Mouse (Mus musculus) bone marrow macrophage, adult 2 months (primary cell): ENCODE results near the gene Parp9. TPM values are rescaled to one million over a fixed set of nuclear protein-coding genes. Genes with fewer than 3 reads are reported as not detected.
"Not testable (repeated sequence)": the region's sequence is repeated elsewhere in the genome, so short reads cannot be mapped to it uniquely, and the experiment has no call there.

ENCODE experiments used
- H3K27ac ChIP-seq: 2 replicates; pipeline ENCODE4 v1.5.1; 2012; ENCODE audit warnings: low read depth, low read length; ENCODE audit not compliant: insufficient read depth
- H3K4me1 ChIP-seq: 2 replicates; pipeline ENCODE4 v1.6.1; 2012; ENCODE audit warnings: low read length; ENCODE audit not compliant: control insufficient read depth, insufficient read depth
- H3K4me3 ChIP-seq: 2 replicates; pipeline ENCODE4 v1.5.1; 2012; ENCODE audit warnings: mild to moderate bottlenecking, low read length, moderate library complexity; ENCODE audit not compliant: insufficient read depth
- CTCF ChIP-seq: IDR thresholded peaks from 2 replicates; pipeline ENCODE4 v1.5.1; 2012; ENCODE audit warnings: low read depth, mild to moderate bottlenecking, low read length, moderate library complexity
- POLR2A ChIP-seq: IDR thresholded peaks from 2 replicates; pipeline ENCODE4 v1.6.1; 2012; ENCODE audit warnings: mild to moderate bottlenecking, low read depth, low read length, borderline replicate concordance
- polyA plus RNA-seq: library from polyadenylated mRNA; stranded (reverse); fragments of >200 nt; gene quantifications from 2 replicates; pipeline ENCODE4 v1.2.4, GENCODE M21; 2012; ENCODE audit not compliant: missing spikeins, insufficient read depth, insufficient read length

Gene Parp9
- polyA plus RNA-seq, 1 experiment = 78.7 TPM

- Histone ChIP-seq H3K4me1 (no peaks in the 10 kb centered on the region), H3K4me3 (no peak overlapping the region), H3K27ac (no peak overlapping the region)
- TF ChIP-seq CTCF (no peak), POLR2A (no peak)
Measured at GRCm38 (mm10) chr16:35966411-35967115, 28.3 kb downstream of the Parp9 start.

DNA sequence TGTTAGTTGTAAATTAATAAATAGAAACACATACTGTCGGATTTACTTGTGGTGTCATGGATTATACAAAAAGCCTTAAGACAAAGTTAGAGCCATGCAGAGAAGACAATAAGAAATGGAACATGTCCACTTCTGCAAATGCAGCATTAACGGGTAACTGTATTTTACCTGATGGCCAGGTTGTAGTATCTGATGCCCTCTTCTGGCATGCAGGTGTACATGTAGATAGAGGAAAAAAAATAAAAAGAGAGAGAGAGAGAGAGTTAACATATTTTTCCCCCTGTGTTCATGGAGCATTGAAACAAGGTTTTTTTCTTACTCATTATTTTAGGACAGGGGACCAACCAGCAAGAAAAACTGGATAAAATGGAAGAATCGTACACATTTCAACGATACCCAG, 29.0 kb downstream of the Parp9 start:
- TF ChIP-seq POLR2A = no peak
- no peak for TF ChIP-seq CTCF
- Histone ChIP-seq H3K27ac (no peak overlapping the region), H3K4me1 (no peaks in the 10 kb centered on the region), H3K4me3 (no peak overlapping the region)

DNA sequence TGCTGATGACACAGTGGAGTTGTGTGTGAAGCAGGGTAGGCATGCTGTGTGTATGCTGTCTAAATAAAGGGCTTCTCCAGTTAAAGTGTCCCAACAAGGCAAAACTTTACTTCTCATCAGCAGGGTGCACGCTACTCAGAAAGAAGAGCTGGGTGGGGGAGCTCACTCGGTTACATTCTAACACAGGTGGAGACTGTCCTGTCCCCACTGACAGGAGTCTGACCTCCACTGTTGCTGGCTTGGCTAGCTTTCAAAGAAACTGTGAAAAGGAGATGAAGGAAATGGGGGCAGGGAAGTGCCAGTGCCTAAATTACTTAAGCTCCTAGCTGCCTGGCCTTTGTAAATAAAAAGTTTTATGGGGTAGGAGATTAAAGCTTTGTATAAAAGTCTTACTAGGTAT, 29.9 kb downstream of the Parp9 start:
- TF ChIP-seq POLR2A (no peak), CTCF (no peak)

GRCm38 (mm10) chr16:35974021-35974420, 35.8 kb downstream of the Parp9 start:
- Histone ChIP-seq H3K27ac (no peak overlapping the region), H3K4me3 (no peak overlapping the region), H3K4me1 (no peaks in the 10 kb centered on the region)
- no peak for TF ChIP-seq CTCF

More for the DNA sequence above, 29.9 kb downstream of the Parp9 start:
- H3K4me1 ChIP-seq = no peaks in the 10 kb centered on the region
- H3K27ac ChIP-seq = no peak overlapping the region
- no peak overlapping the region for H3K4me3 ChIP-seq

DNA sequence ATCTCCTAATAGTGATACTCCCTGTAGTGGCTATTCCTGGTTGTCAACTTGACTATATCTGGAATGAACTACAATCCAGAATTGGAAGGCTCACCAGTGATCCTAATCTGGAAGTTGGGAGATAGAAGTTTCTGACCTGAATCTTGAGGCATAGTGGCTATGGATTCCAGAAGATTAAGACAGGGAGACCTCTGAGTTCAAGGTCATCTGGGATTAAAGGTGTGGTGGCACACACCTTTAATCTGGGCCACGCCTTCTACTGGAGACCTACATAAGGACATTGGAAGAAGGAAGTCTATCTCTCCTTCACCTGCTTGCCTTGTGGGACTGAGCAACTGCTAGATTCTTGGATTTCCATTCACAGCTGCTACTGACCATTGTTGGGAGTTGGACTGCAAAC, 40.2 kb downstream of the Parp9 start, which contains the start of gene Kpna1:
Kpna1 (plus strand) TSS at position 301 of the 400 bp plus-strand sequence.
- H3K4me3 ChIP-seq, H3K27ac ChIP-seq, H3K4me1 ChIP-seq: not testable (repeated sequence)

GRCm38 (mm10) chr16:35981363-35981821, 43.1 kb downstream of the Parp9 start:
- Histone ChIP-seq H3K4me1 (peaks cover 9% of the 10 kb centered on the region), H3K27ac (no peak overlapping the region), H3K4me3 (no peak overlapping the region)
- TF ChIP-seq CTCF = no peak
- TF ChIP-seq POLR2A = no peak

GRCm38 (mm10) chr16:35982506-35982901, 44.2 kb downstream of the Parp9 start:
- Histone ChIP-seq H3K4me3 (peak overlapping the region; percentile 73), H3K4me1 (peaks cover 12% of the 10 kb centered on the region), H3K27ac (peak overlapping the region; percentile 33; the same call in 1 of the 2 replicates)
- no peak for TF ChIP-seq POLR2A
- TF ChIP-seq CTCF = no peak

GRCm38 (mm10) chr16:35982902-35983516, 44.7 kb downstream of the Parp9 start:
- peak overlapping the region; percentile 76 for H3K27ac ChIP-seq
- peak overlapping the region; percentile 73 for H3K4me3 ChIP-seq
- H3K4me1 ChIP-seq = peaks cover 14% of the 10 kb centered on the region
- TF ChIP-seq CTCF (no peak), POLR2A (no peak)

GRCm38 (mm10) chr16:35983517-35984101, 45.3 kb downstream of the Parp9 start:
- TF ChIP-seq CTCF (no peak), POLR2A (no peak)
- Histone ChIP-seq H3K4me1 (peaks cover 17% of the 10 kb centered on the region), H3K4me3 (peak overlapping the region; percentile 73), H3K27ac (peak overlapping the region; percentile 76)

- Histone ChIP-seq H3K4me3 (peak overlapping the region; percentile 73), H3K27ac (no peak overlapping the region), H3K4me1 (peaks cover 17% of the 10 kb centered on the region)
- TF ChIP-seq POLR2A = no peak
- TF ChIP-seq CTCF = no peak
Measured at GRCm38 (mm10) chr16:35984471-35984870, 46.2 kb downstream of the Parp9 start.
